ENCODE assay signal across 35 mouse cellular contexts in genomic region chr12:11132418-11132817, GRCm38 (mm10). TPM values are rescaled to one million over a fixed set of nuclear protein-coding genes. Genes with fewer than 3 reads are reported as not detected.
"Had no signal": no experiment of that assay in that cellular context is flagged by ENCODE, and none has a peak within 500 bp of the region (broad histone marks: within the 10 kb centered on the region; RNA-seq: fewer than 3 reads in every experiment).

No protein-coding gene starts in this region.

- DNase-seq: heart, postnatal 10 days; heart, postnatal 14 days; heart, postnatal 36 days; heart, postnatal 4 days; kidney, adult 11 months; kidney, adult 18-20 months; kidney, adult 2 months; kidney, adult 8-10 months; kidney, adult 9 months; kidney, postnatal 10 days; kidney, postnatal 14 days; kidney, postnatal 25 days; kidney, postnatal 36 days; kidney, postnatal 4 days; layer of hippocampus, adult 9-11 months; layer of hippocampus, postnatal 36 days had no signal

- H3K4me1 ChIP-seq: heart, embryonic 10.5 days; heart, embryonic 12.5 days; heart, embryonic 13.5 days; heart, embryonic 15.5 days; hindbrain, embryonic 10.5 days; hindbrain, embryonic 12.5 days; hindbrain, embryonic 13.5 days; hindbrain, embryonic 15.5 days; intestine, embryonic 15.5 days had no signal

- H3K9ac ChIP-seq: heart, embryonic 12.5 days; heart, embryonic 13.5 days; heart, embryonic 15.5 days; hindbrain, embryonic 12.5 days; hindbrain, embryonic 13.5 days; hindbrain, embryonic 14.5 days; hindbrain, embryonic 15.5 days; intestine, embryonic 15.5 days; kidney, embryonic 15.5 days had no signal

- H3K27ac ChIP-seq: heart, embryonic 10.5 days; heart, embryonic 13.5 days; heart, embryonic 15.5 days; hindbrain, embryonic 10.5 days; hindbrain, embryonic 12.5 days; hindbrain, embryonic 13.5 days; hindbrain, embryonic 14.5 days; hindbrain, embryonic 15.5 days; hindbrain, postnatal 0 days; intestine, embryonic 15.5 days; kidney, embryonic 15.5 days; kidney, postnatal 0 days; layer of hippocampus, adult 2 months had no signal

- H3K36me3 ChIP-seq: heart, embryonic 10.5 days; heart, embryonic 12.5 days; heart, embryonic 13.5 days; heart, embryonic 15.5 days; hindbrain, embryonic 10.5 days; hindbrain, embryonic 12.5 days; hindbrain, embryonic 13.5 days; hindbrain, embryonic 15.5 days; intestine, embryonic 15.5 days; kidney, embryonic 15.5 days had no signal

- H3K27me3 ChIP-seq: heart, embryonic 12.5 days; heart, embryonic 13.5 days; heart, embryonic 15.5 days; hindbrain, embryonic 12.5 days; hindbrain, embryonic 13.5 days; hindbrain, embryonic 15.5 days; intestine, embryonic 15.5 days; kidney, embryonic 15.5 days had no signal

- H3K4me2 ChIP-seq: heart, embryonic 11.5 days; heart, embryonic 12.5 days; heart, embryonic 13.5 days; heart, embryonic 15.5 days; hindbrain, embryonic 12.5 days; hindbrain, embryonic 13.5 days; hindbrain, embryonic 14.5 days; hindbrain, embryonic 15.5 days; intestine, embryonic 15.5 days; kidney, embryonic 15.5 days had no signal

- H3K9me3 ChIP-seq: heart, embryonic 10.5 days; heart, embryonic 12.5 days; heart, embryonic 13.5 days; heart, embryonic 15.5 days; hindbrain, embryonic 10.5 days; hindbrain, embryonic 12.5 days; hindbrain, embryonic 13.5 days; hindbrain, embryonic 15.5 days; intestine, embryonic 15.5 days; kidney, embryonic 15.5 days had no signal

- ATAC-seq: hindbrain, embryonic 16.5 days; hindbrain, postnatal 0 days; inflammation-experienced regulatory T-cells, adult 6 months; intestine, embryonic 15.5 days; intestine, embryonic 16.5 days; intestine, postnatal 0 days had no signal

- H3K4me3 ChIP-seq: heart, embryonic 10.5 days; heart, embryonic 12.5 days; heart, embryonic 13.5 days; heart, embryonic 15.5 days; hindbrain, embryonic 10.5 days; hindbrain, embryonic 12.5 days; hindbrain, embryonic 13.5 days; hindbrain, embryonic 15.5 days; intestine, embryonic 15.5 days; kidney, embryonic 15.5 days; layer of hippocampus, adult 2 months had no signal

RNA-seq across cellular contexts. Expression of gene Kcns3, which starts 18.4 kb away (rescaled TPM):
- polyA plus RNA-seq: inflammation-experienced regulatory T-cells, adult 6 months had no signal
